Mouse (Mus musculus) lung, embryonic 14.5 days (tissue): ENCODE data around the gene Akap6. TPM values are rescaled to one million over a fixed set of nuclear protein-coding genes. Genes with fewer than 3 reads are reported as not detected.

Experiments used
- ATAC-seq: fragments of 200-750 bp; cut with Nextera tagmentation; 2 replicates; pipeline ENCODE4 v1.8.0; 2017; ENCODE audit warnings: mild to moderate bottlenecking, moderate TSS enrichment, moderate library complexity; ENCODE audit not compliant: insufficient read depth
- DNase-seq: peaks from one replicate; pipeline ENCODE4 v3.0.0-alpha.2; 2015
- H3K27ac ChIP-seq: fragments of 300-500 bp; sonication (generic); 2 replicates; pipeline ENCODE4 v1.5.1; 2014; ENCODE audit warnings: low read depth, mild to moderate bottlenecking, moderate library complexity
- H3K27me3 ChIP-seq: fragments of 300-500 bp; sonication (generic); 2 replicates; pipeline ENCODE4 v1.6.1; 2014; ENCODE audit warnings: low read length, control low read depth; ENCODE audit not compliant: insufficient read depth
- H3K36me3 ChIP-seq: fragments of 300-500 bp; sonication (generic); 2 replicates; pipeline ENCODE4 v1.6.1; 2014; ENCODE audit warnings: control low read depth; ENCODE audit not compliant: insufficient read depth
- H3K4me1 ChIP-seq: fragments of 300-500 bp; sonication (generic); 2 replicates; pipeline ENCODE4 v1.6.1; 2014; ENCODE audit warnings: antibody characterized with exemption, control low read depth; ENCODE audit not compliant: insufficient read depth
- H3K4me2 ChIP-seq: fragments of 300-500 bp; sonication (generic); 2 replicates; pipeline ENCODE4 v1.6.1; 2014; ENCODE audit warnings: mild to moderate bottlenecking
- H3K4me3 ChIP-seq: fragments of 300-500 bp; sonication (generic); 2 replicates; pipeline ENCODE4 v1.5.1; 2014; ENCODE audit warnings: low read depth, low read length
- H3K9ac ChIP-seq: fragments of 300-500 bp; sonication (generic); 2 replicates; pipeline ENCODE4 v1.6.1; 2014
- H3K9me3 ChIP-seq: fragments of 300-500 bp; sonication (generic); 2 replicates; pipeline ENCODE4 v1.6.1; 2016; ENCODE audit warnings: low read depth, low read length, control low read depth
- CTCF ChIP-seq: IDR thresholded peaks from 2 replicates; pipeline ENCODE4 v1.5.1; 2016; ENCODE audit warnings: antibody characterized with exemption, low read depth
- WGBS: fragments of 180-500 bp; shearing (Covaris S2); extraction: QIAGEN DNeasy Blood & Tissue Kit; methylation state at CpG from one replicate; pipeline ENCODE4 v1.1.7; 2014; 5-methylcytosine and 5-hydroxymethylcytosine counted together
- polyA plus RNA-seq: library from polyadenylated mRNA; unstranded; fragments of >200 nt; fragmentation: Nextera tagmentation; extraction: Ambion mirVana; gene quantifications from 2 replicates; pipeline ENCODE4 v1.2.1, GENCODE M21; 2014

The Akap6 gene
- polyA plus RNA-seq, 1 experiment from 2014 or later: 0.51 TPM

DNA sequence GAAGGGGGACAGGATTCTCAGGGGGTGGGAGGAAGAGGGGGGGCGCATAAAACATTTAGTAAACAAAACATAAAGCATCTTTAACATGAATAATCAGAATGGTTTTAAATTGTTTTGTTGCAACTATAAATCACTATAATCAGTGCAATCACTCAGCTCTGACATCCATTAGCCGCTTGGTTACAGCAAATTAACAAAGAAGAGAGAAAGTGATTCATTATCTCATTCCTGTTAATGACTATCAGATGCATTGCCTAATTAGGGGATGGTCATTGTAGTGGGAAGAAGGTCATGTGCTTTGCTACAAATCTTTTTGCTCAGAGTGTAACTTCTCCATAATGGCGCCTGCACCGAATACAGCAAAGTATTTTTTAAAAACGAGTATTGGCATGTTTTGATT is 239.6 kb downstream of the Akap6 start:
- Histone ChIP-seq H3K27me3 (no peaks in the 10 kb centered on the region), H3K9me3 (no peaks in the 10 kb centered on the region), H3K4me1 (no peaks in the 10 kb centered on the region), H3K36me3 (no peaks in the 10 kb centered on the region), H3K4me3 (no peak overlapping the region), H3K4me2 (no peak overlapping the region), H3K9ac (no peak overlapping the region), H3K27ac (no peak overlapping the region)
- TF ChIP-seq CTCF: no peak
- no peak for DNase-seq
- WGBS: 78% methylated on average over 5 of the region's 5 CpGs
- ATAC-seq: no peak

DNA sequence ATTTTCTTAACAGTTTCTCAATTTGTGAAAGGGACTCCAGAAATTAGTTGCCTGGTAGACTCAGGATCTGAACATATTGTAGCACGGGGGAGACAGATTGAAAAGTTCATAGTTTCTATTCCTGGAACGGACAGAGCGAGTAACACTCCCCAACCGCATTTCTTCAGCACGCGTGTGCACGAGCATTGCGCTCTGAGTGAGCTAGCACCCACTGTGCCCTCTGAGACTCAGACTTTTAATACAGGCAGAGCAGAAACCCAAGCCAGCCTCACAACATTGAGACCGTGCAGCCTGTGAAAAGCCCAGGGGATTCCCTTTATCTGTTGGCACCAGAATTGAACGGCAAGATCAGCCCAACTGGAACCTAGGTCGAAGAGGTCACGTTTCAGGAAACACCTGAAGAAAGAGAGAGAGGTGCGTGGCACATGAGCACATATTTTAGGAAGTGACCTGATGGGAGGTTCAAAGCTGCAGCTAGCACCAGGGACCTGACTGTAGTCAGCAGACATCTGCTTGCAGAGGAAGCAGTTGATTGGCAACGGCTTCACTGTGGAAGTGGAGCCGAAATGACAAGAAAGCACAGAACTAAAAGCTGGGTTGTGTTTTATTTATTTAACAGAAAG is 240.3 kb downstream of the Akap6 start:
- Histone ChIP-seq H3K4me3 (no peak overlapping the region), H3K27me3 (no peaks in the 10 kb centered on the region), H3K27ac (no peak overlapping the region), H3K9ac (no peak overlapping the region), H3K4me1 (no peaks in the 10 kb centered on the region), H3K4me2 (no peak overlapping the region), H3K36me3 (no peaks in the 10 kb centered on the region), H3K9me3 (no peaks in the 10 kb centered on the region)
- 69% methylated on average over 15 of the region's 15 CpGs for WGBS
- ATAC-seq: no peak
- no peak for TF ChIP-seq CTCF
- no peak for DNase-seq

- no peak overlapping the region for H3K4me2 ChIP-seq
- H3K27ac ChIP-seq: no peak overlapping the region
- H3K36me3 ChIP-seq: no peaks in the 10 kb centered on the region
- H3K27me3 ChIP-seq: no peaks in the 10 kb centered on the region
- no peak overlapping the region for H3K4me3 ChIP-seq
- DNase-seq (no peak), ATAC-seq (no peak)
- no peaks in the 10 kb centered on the region for H3K4me1 ChIP-seq
- H3K9ac ChIP-seq: no peak overlapping the region
- WGBS: 54% methylated on average over 4 of the region's 4 CpGs
- H3K9me3 ChIP-seq: no peaks in the 10 kb centered on the region
- no peak for TF ChIP-seq CTCF
Observed at GRCm38 (mm10) chr12:52941941-52942340, 242.8 kb downstream of the Akap6 start.

- peak; percentile 63; the same call in 1 of the 2 replicates for ATAC-seq
- DNase-seq: peak; percentile 63
- H3K36me3 ChIP-seq: no peaks in the 10 kb centered on the region
- WGBS: 28% methylated on average over 7 of the region's 7 CpGs
- no peaks in the 10 kb centered on the region for H3K4me1 ChIP-seq
- H3K9ac ChIP-seq: no peak overlapping the region
- H3K4me3 ChIP-seq: no peak overlapping the region
- H3K9me3 ChIP-seq: no peaks in the 10 kb centered on the region
- TF ChIP-seq CTCF: no peak
- no peak overlapping the region for H3K27ac ChIP-seq
- no peak overlapping the region for H3K4me2 ChIP-seq
- H3K27me3 ChIP-seq: no peaks in the 10 kb centered on the region
Observed at GRCm38 (mm10) chr12:52944274-52944673, 245.1 kb downstream of the Akap6 start.

DNA sequence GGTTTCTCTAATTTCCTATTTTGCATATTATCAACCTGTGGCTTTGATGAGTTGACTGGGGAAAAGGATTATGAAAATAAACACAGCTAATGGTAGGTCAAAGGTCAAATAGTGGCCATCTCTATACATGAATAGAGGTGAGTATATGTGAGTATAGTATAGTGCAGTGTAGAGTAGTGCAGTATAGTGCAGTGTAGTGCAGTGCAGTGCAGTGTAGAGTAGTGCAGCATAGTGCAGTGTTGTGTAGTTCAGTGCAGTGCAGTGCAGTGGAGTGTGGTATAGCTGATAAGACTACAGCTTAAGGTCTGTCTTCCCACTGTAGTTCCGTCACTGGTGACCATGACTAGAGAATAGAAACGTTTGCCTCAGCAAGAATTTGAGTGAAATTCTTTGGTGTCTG is 245.8 kb downstream of the Akap6 start:
- TF ChIP-seq CTCF: no peak
- Histone ChIP-seq H3K9me3 (no peaks in the 10 kb centered on the region), H3K36me3 (no peaks in the 10 kb centered on the region), H3K27me3 (no peaks in the 10 kb centered on the region), H3K4me3 (no peak overlapping the region), H3K9ac (no peak overlapping the region), H3K27ac (no peak overlapping the region), H3K4me2 (no peak overlapping the region), H3K4me1 (no peaks in the 10 kb centered on the region)
- 81% methylated on average over 2 of the region's 2 CpGs for WGBS
- ATAC-seq: no peak
- no peak for DNase-seq

GRCm38 (mm10) chr12:52950660-52951059 is 251.5 kb downstream of the Akap6 start:
- H3K9ac ChIP-seq: no peak overlapping the region
- WGBS: 70% methylated on average over 4 of the region's 4 CpGs
- no peaks in the 10 kb centered on the region for H3K9me3 ChIP-seq
- H3K4me2 ChIP-seq: no peak overlapping the region
- no peak for TF ChIP-seq CTCF
- ATAC-seq: no peak
- no peaks in the 10 kb centered on the region for H3K4me1 ChIP-seq
- no peaks in the 10 kb centered on the region for H3K27me3 ChIP-seq
- H3K27ac ChIP-seq: no peak overlapping the region
- DNase-seq: no peak
- no peak overlapping the region for H3K4me3 ChIP-seq
- H3K36me3 ChIP-seq: no peaks in the 10 kb centered on the region

DNA sequence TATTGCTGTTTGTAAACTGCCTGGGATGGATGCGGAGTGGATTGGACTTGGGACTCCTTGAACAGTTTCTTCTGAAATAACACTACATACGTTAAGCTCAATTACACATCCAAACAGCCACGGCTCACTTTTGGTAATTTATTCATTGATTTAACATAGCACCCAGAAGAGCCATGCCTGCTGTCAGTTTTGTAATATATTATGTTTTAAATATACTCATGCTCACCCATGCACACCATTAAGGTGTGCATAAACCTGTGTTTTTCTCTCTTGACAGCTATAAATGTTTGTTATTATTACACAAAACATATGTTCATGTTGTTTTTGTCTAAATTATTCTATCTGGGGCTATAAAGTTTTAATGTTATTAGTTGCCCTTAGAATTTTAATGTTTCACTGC is 258.4 kb downstream of the Akap6 start:
- no peaks in the 10 kb centered on the region for H3K9me3 ChIP-seq
- H3K27me3 ChIP-seq: no peaks in the 10 kb centered on the region
- H3K27ac ChIP-seq: no peak overlapping the region
- no peak for TF ChIP-seq CTCF
- WGBS: 75% methylated on average over 3 of the region's 3 CpGs
- H3K4me2 ChIP-seq: no peak overlapping the region
- no peak overlapping the region for H3K4me3 ChIP-seq
- no peak overlapping the region for H3K9ac ChIP-seq
- no peaks in the 10 kb centered on the region for H3K36me3 ChIP-seq
- no peaks in the 10 kb centered on the region for H3K4me1 ChIP-seq
- ATAC-seq (no peak), DNase-seq (no peak)

DNA sequence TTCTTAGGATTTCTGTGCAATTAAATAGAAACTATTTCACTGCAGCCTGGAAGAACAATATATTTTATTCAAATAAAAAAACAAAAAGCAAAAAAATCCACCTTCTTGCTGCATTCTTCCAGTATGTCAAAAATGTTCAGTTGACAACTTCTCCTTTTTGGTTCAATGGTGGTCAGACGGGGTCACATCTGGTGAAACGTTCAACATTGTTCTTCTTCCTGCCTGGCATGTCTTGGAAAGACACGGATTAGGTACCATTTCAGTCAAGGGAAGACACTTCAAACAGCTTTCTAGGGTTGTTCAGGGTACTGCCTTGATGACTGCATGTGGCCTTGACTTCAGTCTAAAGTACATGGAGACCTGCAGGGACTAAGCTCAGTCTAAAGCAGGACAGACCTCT is 258.8 kb downstream of the Akap6 start:
- whole genome bisulfite sequencing: 48% methylated on average over 3 of the region's 3 CpGs
- H3K4me2 ChIP-seq: no peak overlapping the region
- no peaks in the 10 kb centered on the region for H3K4me1 ChIP-seq
- no peak overlapping the region for H3K4me3 ChIP-seq
- H3K9ac ChIP-seq: no peak overlapping the region
- H3K27me3 ChIP-seq: no peaks in the 10 kb centered on the region
- no peak overlapping the region for H3K27ac ChIP-seq
- ATAC-seq: no peak
- DNase-seq: no peak
- no peak for TF ChIP-seq CTCF
- H3K9me3 ChIP-seq: no peaks in the 10 kb centered on the region
- no peaks in the 10 kb centered on the region for H3K36me3 ChIP-seq
